Mouse (Mus musculus): ENCODE measurements around the gene Gk2. TPM values are rescaled to one million over a fixed set of nuclear protein-coding genes. Genes with fewer than 3 reads are reported as not detected.

Gene Gk2
- polyA plus RNA-seq (2014; fragmentation: Nextera tagmentation; extraction: Ambion mirVana) = not detected in 2 replicates

- no peak within 1 kb of the TSS for H3K4me3 ChIP-seq (ENCODE audit: low read depth, low read length)
- H3K36me3 ChIP-seq (ENCODE audit: control insufficient read depth, insufficient read depth, low read length) = no peaks in the 10 kb centered on the region
- 92% methylated on average over 10 of the region's 10 CpGs for WGBS
- H3K27ac ChIP-seq (ENCODE audit: low read depth, low read length) = no peak within 1 kb of the TSS
- ATAC-seq (ENCODE audit: low FRiP score) (no peak), DNase-seq (ENCODE audit: low spot score) (no peak)
- H3K9ac ChIP-seq (ENCODE audit: low read depth, low read length) = no peak within 1 kb of the TSS
- no peaks in the 10 kb centered on the region for H3K27me3 ChIP-seq (ENCODE audit: control insufficient read depth, insufficient read depth, low read length)
- no peaks in the 10 kb centered on the region for H3K4me1 ChIP-seq (replicated peaks; ENCODE audit: control insufficient read depth, insufficient read depth, low read length)
- no peak within 1 kb of the TSS for H3K4me2 ChIP-seq (replicated peaks; ENCODE audit: low read depth, low read length)
- no peaks in the 10 kb centered on the region for H3K9me3 ChIP-seq (ENCODE audit: control insufficient read depth, low read length)
Observed at GRCm38 (mm10) chr5:97456816-97457215, at the start of gene Gk2. Gene Gk2, minus strand, starts transcription at chr5:97457021.

GRCm38 (mm10) chr5:97498041-97498440 lies 41.2 kb upstream of the Gk2 start:
- no peak for DNase-seq (ENCODE audit: low spot score)

GRCm38 (mm10) chr5:97495488-97496092 lies 38.8 kb upstream of the Gk2 start:
- H3K27me3 ChIP-seq (ENCODE audit: control insufficient read depth, insufficient read depth, low read length) = no peaks in the 10 kb centered on the region
- no peaks in the 10 kb centered on the region for H3K36me3 ChIP-seq (ENCODE audit: control insufficient read depth, insufficient read depth, low read length)
- H3K4me2 ChIP-seq (replicated peaks; ENCODE audit: low read depth, low read length) = no peak overlapping the region
- H3K4me1 ChIP-seq (replicated peaks; ENCODE audit: control insufficient read depth, insufficient read depth, low read length) = no peaks in the 10 kb centered on the region
- no peaks in the 10 kb centered on the region for H3K9me3 ChIP-seq (ENCODE audit: control insufficient read depth, low read length)
- H3K27ac ChIP-seq (ENCODE audit: low read depth, low read length) = no peak overlapping the region
- ATAC-seq (ENCODE audit: low FRiP score) (no peak), DNase-seq (ENCODE audit: low spot score) (no peak)
- WGBS = 73% methylated on average over 5 of the region's 5 CpGs
- no peak overlapping the region for H3K4me3 ChIP-seq (ENCODE audit: low read depth, low read length)
- H3K9ac ChIP-seq (ENCODE audit: low read depth, low read length) = no peak overlapping the region

More at GRCm38 (mm10) chr5:97498041-97498440, 41.2 kb upstream of the Gk2 start:
- Histone ChIP-seq H3K9me3 (ENCODE audit: control insufficient read depth, low read length) (no peaks in the 10 kb centered on the region), H3K4me3 (ENCODE audit: low read depth, low read length) (no peak overlapping the region), H3K9ac (ENCODE audit: low read depth, low read length) (no peak overlapping the region), H3K36me3 (ENCODE audit: control insufficient read depth, insufficient read depth, low read length) (no peaks in the 10 kb centered on the region), H3K4me1 (replicated peaks; ENCODE audit: control insufficient read depth, insufficient read depth, low read length) (no peaks in the 10 kb centered on the region), H3K27ac (ENCODE audit: low read depth, low read length) (no peak overlapping the region), H3K4me2 (replicated peaks; ENCODE audit: low read depth, low read length) (no peak overlapping the region), H3K27me3 (ENCODE audit: control insufficient read depth, insufficient read depth, low read length) (no peaks in the 10 kb centered on the region)
- no peak for ATAC-seq (ENCODE audit: low FRiP score)

GRCm38 (mm10) chr5:97493421-97493820 lies 36.6 kb upstream of the Gk2 start:
- no peak overlapping the region for H3K27ac ChIP-seq (ENCODE audit: low read depth, low read length)
- no peak overlapping the region for H3K4me2 ChIP-seq (replicated peaks; ENCODE audit: low read depth, low read length)
- H3K27me3 ChIP-seq (ENCODE audit: control insufficient read depth, insufficient read depth, low read length) = no peaks in the 10 kb centered on the region
- H3K9ac ChIP-seq (ENCODE audit: low read depth, low read length) = no peak overlapping the region
- H3K9me3 ChIP-seq (ENCODE audit: control insufficient read depth, low read length) = no peaks in the 10 kb centered on the region
- 90% methylated on average over 5 of the region's 5 CpGs for WGBS
- ATAC-seq (ENCODE audit: low FRiP score) = no peak
- H3K4me3 ChIP-seq (ENCODE audit: low read depth, low read length) = no peak overlapping the region
- H3K36me3 ChIP-seq (ENCODE audit: control insufficient read depth, insufficient read depth, low read length) = no peaks in the 10 kb centered on the region
- H3K4me1 ChIP-seq (replicated peaks; ENCODE audit: control insufficient read depth, insufficient read depth, low read length) = no peaks in the 10 kb centered on the region
- DNase-seq (ENCODE audit: low spot score) = no peak

GRCm38 (mm10) chr5:97486141-97486540 lies 29.3 kb upstream of the Gk2 start:
- Histone ChIP-seq H3K4me3 (ENCODE audit: low read depth, low read length) (no peak overlapping the region), H3K9me3 (ENCODE audit: control insufficient read depth, low read length) (no peaks in the 10 kb centered on the region), H3K9ac (ENCODE audit: low read depth, low read length) (no peak overlapping the region), H3K36me3 (ENCODE audit: control insufficient read depth, insufficient read depth, low read length) (no peaks in the 10 kb centered on the region), H3K4me2 (replicated peaks; ENCODE audit: low read depth, low read length) (no peak overlapping the region), H3K27me3 (ENCODE audit: control insufficient read depth, insufficient read depth, low read length) (no peaks in the 10 kb centered on the region), H3K27ac (ENCODE audit: low read depth, low read length) (no peak overlapping the region), H3K4me1 (replicated peaks; ENCODE audit: control insufficient read depth, insufficient read depth, low read length) (no peaks in the 10 kb centered on the region)
- WGBS = 95% methylated on average over 5 of the region's 5 CpGs
- ATAC-seq (ENCODE audit: low FRiP score) = no peak
- DNase-seq (ENCODE audit: low spot score) = no peak

GRCm38 (mm10) chr5:97479991-97480390 lies 23.2 kb upstream of the Gk2 start:
- ATAC-seq (ENCODE audit: low FRiP score) = no peak
- no peaks in the 10 kb centered on the region for H3K4me1 ChIP-seq (replicated peaks; ENCODE audit: control insufficient read depth, insufficient read depth, low read length)
- DNase-seq (ENCODE audit: low spot score) = no peak
- no peak overlapping the region for H3K4me2 ChIP-seq (replicated peaks; ENCODE audit: low read depth, low read length)
- H3K9me3 ChIP-seq (ENCODE audit: control insufficient read depth, low read length) = no peaks in the 10 kb centered on the region
- H3K4me3 ChIP-seq (ENCODE audit: low read depth, low read length) = no peak overlapping the region
- H3K36me3 ChIP-seq (ENCODE audit: control insufficient read depth, insufficient read depth, low read length) = no peaks in the 10 kb centered on the region
- WGBS = 71% methylated on average over 1 of the region's 1 CpGs
- H3K9ac ChIP-seq (ENCODE audit: low read depth, low read length) = no peak overlapping the region
- H3K27me3 ChIP-seq (ENCODE audit: control insufficient read depth, insufficient read depth, low read length) = no peaks in the 10 kb centered on the region
- H3K27ac ChIP-seq (ENCODE audit: low read depth, low read length) = no peak overlapping the region

- H3K4me1 ChIP-seq (replicated peaks; ENCODE audit: control insufficient read depth, insufficient read depth, low read length) = no peaks in the 10 kb centered on the region
- H3K9me3 ChIP-seq (ENCODE audit: control insufficient read depth, low read length) = no peaks in the 10 kb centered on the region
- H3K36me3 ChIP-seq (ENCODE audit: control insufficient read depth, insufficient read depth, low read length) = no peaks in the 10 kb centered on the region
- WGBS = 90% methylated on average over 7 of the region's 7 CpGs
- ATAC-seq (ENCODE audit: low FRiP score) (no peak), DNase-seq (ENCODE audit: low spot score) (no peak)
- H3K27me3 ChIP-seq (ENCODE audit: control insufficient read depth, insufficient read depth, low read length) = no peaks in the 10 kb centered on the region
- no peak overlapping the region for H3K27ac ChIP-seq (ENCODE audit: low read depth, low read length)
- no peak overlapping the region for H3K9ac ChIP-seq (ENCODE audit: low read depth, low read length)
- no peak overlapping the region for H3K4me3 ChIP-seq (ENCODE audit: low read depth, low read length)
- H3K4me2 ChIP-seq (replicated peaks; ENCODE audit: low read depth, low read length) = no peak overlapping the region
Observed at GRCm38 (mm10) chr5:97467246-97467645, 10.4 kb upstream of the Gk2 start.

- Histone ChIP-seq H3K4me1 (replicated peaks; ENCODE audit: control insufficient read depth, insufficient read depth, low read length) (no peaks in the 10 kb centered on the region), H3K4me3 (ENCODE audit: low read depth, low read length) (no peak overlapping the region), H3K9ac (ENCODE audit: low read depth, low read length) (no peak overlapping the region), H3K9me3 (ENCODE audit: control insufficient read depth, low read length) (no peaks in the 10 kb centered on the region), H3K27me3 (ENCODE audit: control insufficient read depth, insufficient read depth, low read length) (no peaks in the 10 kb centered on the region), H3K36me3 (ENCODE audit: control insufficient read depth, insufficient read depth, low read length) (no peaks in the 10 kb centered on the region), H3K4me2 (replicated peaks; ENCODE audit: low read depth, low read length) (no peak overlapping the region), H3K27ac (ENCODE audit: low read depth, low read length) (no peak overlapping the region)
- ATAC-seq (ENCODE audit: low FRiP score) (no peak), DNase-seq (ENCODE audit: low spot score) (no peak)
- 80% methylated on average over 10 of the region's 10 CpGs for WGBS
Observed at GRCm38 (mm10) chr5:97466430-97467158, 9.8 kb upstream of the Gk2 start.

GRCm38 (mm10) chr5:97465956-97466355 lies 9.1 kb upstream of the Gk2 start:
- no peaks in the 10 kb centered on the region for H3K4me1 ChIP-seq (replicated peaks; ENCODE audit: control insufficient read depth, insufficient read depth, low read length)
- H3K27ac ChIP-seq (ENCODE audit: low read depth, low read length) = no peak overlapping the region
- ATAC-seq (ENCODE audit: low FRiP score) (no peak), DNase-seq (ENCODE audit: low spot score) (no peak)
- H3K4me2 ChIP-seq (replicated peaks; ENCODE audit: low read depth, low read length) = no peak overlapping the region
- H3K4me3 ChIP-seq (ENCODE audit: low read depth, low read length) = no peak overlapping the region
- no peaks in the 10 kb centered on the region for H3K27me3 ChIP-seq (ENCODE audit: control insufficient read depth, insufficient read depth, low read length)
- no peak overlapping the region for H3K9ac ChIP-seq (ENCODE audit: low read depth, low read length)
- no peaks in the 10 kb centered on the region for H3K36me3 ChIP-seq (ENCODE audit: control insufficient read depth, insufficient read depth, low read length)
- no peaks in the 10 kb centered on the region for H3K9me3 ChIP-seq (ENCODE audit: control insufficient read depth, low read length)
- 86% methylated on average over 3 of the region's 3 CpGs for WGBS

All from hindbrain, embryonic 11.5 days (tissue).